ENCODE assay signal across 20 mouse cellular contexts in the genomic region with DNA sequence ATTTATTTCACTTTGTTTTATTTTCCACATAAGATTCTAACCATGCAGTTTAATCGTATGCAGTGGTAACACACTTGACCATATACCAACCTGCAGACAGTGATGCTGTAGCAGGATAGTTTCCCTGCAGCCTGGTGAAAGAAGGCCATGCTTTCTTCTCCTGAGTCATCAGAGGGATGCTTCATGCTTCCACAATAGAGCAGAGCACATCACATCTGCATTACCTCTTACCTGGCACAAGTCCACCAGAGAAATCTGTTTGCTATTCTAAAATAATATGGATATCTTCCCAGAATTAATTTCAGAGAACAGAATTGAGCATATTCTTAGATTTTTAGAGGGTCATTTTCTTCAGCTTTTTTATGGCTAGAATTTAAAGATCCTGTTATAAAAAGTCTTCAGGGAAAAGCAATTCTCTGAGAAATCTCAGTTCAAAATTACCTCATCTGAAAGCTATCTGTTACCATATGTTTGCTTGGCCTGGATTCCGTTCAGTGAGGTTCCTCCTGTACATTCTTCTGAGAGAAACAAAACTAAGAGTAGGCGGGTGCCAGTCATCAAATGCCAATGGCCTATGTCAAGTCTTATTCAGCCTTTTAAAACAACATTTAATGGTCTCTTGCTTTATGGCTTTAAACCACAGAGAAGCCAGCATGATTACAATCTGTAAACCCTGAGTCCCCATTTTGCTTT.
DNase-seq lines count a peak whose midpoint lies in the region; ATAC-seq and TF ChIP-seq lines count a peak whose summit lies in the region.
"Had no signal": no experiment of that assay in that cellular context is flagged by ENCODE, and none has a peak within 500 bp of the region (broad histone marks: within the 10 kb centered on the region; RNA-seq: fewer than 3 reads in every experiment).

No protein-coding gene starts in this region.

- peak; percentile 18 to 70 for DNase-seq in cerebellum, adult 2 months
- peak; percentile 8 for DNase-seq in left cerebral cortex, postnatal 14 days (ENCODE audit: low spot score in 2 of 2)
- no peak for DNase-seq in left cerebral cortex, adult 11 months (ENCODE audit: low spot score)
- peak; percentile 73 for DNase-seq in NIH3T3 (ENCODE audit: low read depth)
- no peak for DNase-seq in lung, adult 2 months
- DNase-seq in adrenal gland, postnatal 36 days, result no peak
- DNase-seq: adrenal gland, postnatal 10 days; B cell, adult 2 months; embryo, embryonic 11 days; forebrain, postnatal 0 days; gastrocnemius, postnatal 25 days; kidney, adult 9 months; lung, postnatal 36 days; right cerebral cortex, postnatal 25 days had no signal

- no peaks in the 10 kb centered on the region for H3K27me3 ChIP-seq in cerebellum, adult 2 months (ENCODE audit: control insufficient read depth, insufficient read depth, low read length)
- H3K27me3 ChIP-seq: heart, embryonic 12.5 days; liver, embryonic 15.5 days; midbrain, embryonic 12.5 days had no signal

- no peak overlapping the region for H3K27ac ChIP-seq in cerebellum, adult 2 months (ENCODE audit: insufficient read depth, low read length)
- H3K27ac ChIP-seq in embryonic fibroblast, embryonic 13.5 days (ENCODE audit: insufficient read depth, low read length), result peak overlapping the region; percentile 67
- H3K27ac ChIP-seq: hindbrain, embryonic 10.5 days; liver, embryonic 15.5 days; midbrain, embryonic 12.5 days had no signal

- no peak for ATAC-seq in cerebellum, adult (ENCODE audit: insufficient number of reproducible peaks, low FRiP score, low TSS enrichment)
- ATAC-seq: forebrain, postnatal 0 days had no signal

- no peak for TF ChIP-seq CTCF in cerebellum, adult 2 months (IDR thresholded peaks at IDR 0.05; ENCODE audit: borderline replicate concordance, insufficient read depth, low read depth, low read length)
- TF ChIP-seq CTCF in embryonic fibroblast, embryonic 13.5 days (IDR thresholded peaks at IDR 0.05; ENCODE audit: borderline replicate concordance, insufficient read depth, low read length), result no peak
- no peak for TF ChIP-seq CTCF in lung, adult 2 months (IDR thresholded peaks at IDR 0.05; ENCODE audit: insufficient read depth, low read length)

- intact Hi-C loops in left cerebral cortex, postnatal 14 days (cut with DNase I), result no loop called here

- 43% methylated on average over 3 of the region's 3 CpGs for WGBS in cerebellum, adult 2 months
- 66% methylated on average over 3 of the region's 3 CpGs for WGBS in lung, adult 2 months

- H3K4me3 ChIP-seq in cerebellum, adult 2 months (replicated peaks; ENCODE audit: insufficient read depth, low read depth, low read length), result no peak overlapping the region
- H3K4me3 ChIP-seq in embryonic fibroblast, embryonic 13.5 days (ENCODE audit: insufficient read depth, low read length), result no peak overlapping the region
- H3K4me3 ChIP-seq in lung, adult 2 months (replicated peaks; ENCODE audit: extremely low read depth, low read depth, low read length), result no peak overlapping the region
- H3K4me3 ChIP-seq: heart, embryonic 12.5 days; hindbrain, embryonic 10.5 days; liver, embryonic 15.5 days; midbrain, embryonic 12.5 days had no signal

- no peak for TF ChIP-seq POLR2A in cerebellum, adult 2 months (IDR thresholded peaks at IDR 0.05; ENCODE audit: borderline replicate concordance, insufficient read depth, low read length)
- TF ChIP-seq POLR2A in embryonic fibroblast, embryonic 13.5 days (IDR thresholded peaks at IDR 0.05; ENCODE audit: low read depth, low read length), result no peak
- no peak for TF ChIP-seq POLR2A in lung, adult 2 months (IDR thresholded peaks at IDR 0.05; ENCODE audit: borderline replicate concordance, extremely low read depth, low read depth, low read length)

- H3K4me1 ChIP-seq in cerebellum, adult 2 months (ENCODE audit: control insufficient read depth, insufficient read depth, low read length), result no peaks in the 10 kb centered on the region
- H3K4me1 ChIP-seq in embryonic fibroblast, embryonic 13.5 days (ENCODE audit: control insufficient read depth, insufficient read depth, low read length), result no peaks in the 10 kb centered on the region; the same call in 1 of the 2 replicates
- H3K4me1 ChIP-seq in lung, adult 2 months (ENCODE audit: control insufficient read depth, insufficient read depth, low read length), result no peaks in the 10 kb centered on the region
- H3K4me1 ChIP-seq: heart, embryonic 12.5 days; hindbrain, embryonic 10.5 days; liver, embryonic 15.5 days; midbrain, embryonic 12.5 days had no signal

Comparison
In these comparisons a context has a peak if more than half of its experiments do, and no peak if none do; other contexts are left out.
1. DNase-seq: peak in cerebellum, adult 2 months (2 of 2), left cerebral cortex, postnatal 14 days (2 of 2) and NIH3T3 (single experiment); none in left cerebral cortex, adult 11 months (single experiment), lung, adult 2 months (single experiment) and adrenal gland, postnatal 36 days (0 of 2).